Mouse (Mus musculus) adrenal gland, adult 18-20 months (tissue): ENCODE measurements at regions not wholly inside any gene's neighbourhood (a gene's known extent, or its start where the extent isn't known, plus 50 kb on each side); places are given as distances from the start of the nearest gene placed in this dataset.

Source experiments
- DNase-seq, 2 experiments: peaks; one replicate each; pipeline ENCODE4 v3.0.0; 2021 to 2022; ENCODE audit warnings: low spot score in 2 of 2

GRCm38 (mm10) chr16:50852081-50852480, 261.1 kb upstream of the Ccdc54 start:
- DNase-seq, result no peak

- no peak for DNase-seq
These were observed 256.7 kb upstream of the Ccdc54 start for GRCm38 (mm10) chr16:50847693-50848092.

GRCm38 (mm10) chr16:50846505-50846904, 255.6 kb upstream of the Ccdc54 start:
- no peak for DNase-seq

- peak; percentile 35 to 49 for DNase-seq
These were observed 251.0 kb upstream of the Ccdc54 start for GRCm38 (mm10) chr16:50841677-50842580.

GRCm38 (mm10) chr16:50841205-50841604, 250.3 kb upstream of the Ccdc54 start:
- DNase-seq, result no peak

- no peak for DNase-seq
These were observed 248.7 kb upstream of the Ccdc54 start for GRCm38 (mm10) chr16:50839665-50840064.

- DNase-seq, result no peak
These were observed 246.5 kb upstream of the Ccdc54 start for GRCm38 (mm10) chr16:50837416-50837815.

- no peak for DNase-seq
These were observed 245.5 kb upstream of the Ccdc54 start for GRCm38 (mm10) chr16:50836457-50836856.

GRCm38 (mm10) chr16:50833357-50833756, 242.4 kb upstream of the Ccdc54 start:
- no peak for DNase-seq

GRCm38 (mm10) chr16:50822352-50822751, 231.4 kb upstream of the Ccdc54 start:
- no peak for DNase-seq

GRCm38 (mm10) chr16:50814626-50815025, 223.7 kb upstream of the Ccdc54 start:
- no peak for DNase-seq

- peak; percentile 20 to 38 for DNase-seq
These were observed 208.3 kb upstream of the Ccdc54 start for GRCm38 (mm10) chr16:50799145-50799794.

GRCm38 (mm10) chr16:50798095-50798494, 207.1 kb upstream of the Ccdc54 start:
- DNase-seq, result no peak

- no peak for DNase-seq
These were observed 202.0 kb upstream of the Ccdc54 start for GRCm38 (mm10) chr16:50792960-50793359.

- no peak for DNase-seq
These were observed 201.6 kb upstream of the Ccdc54 start for GRCm38 (mm10) chr16:50792506-50792905.

- no peak for DNase-seq
These were observed 197.7 kb upstream of the Ccdc54 start for GRCm38 (mm10) chr16:50788702-50789101.

GRCm38 (mm10) chr16:50786199-50786598, 195.2 kb upstream of the Ccdc54 start:
- no peak for DNase-seq

GRCm38 (mm10) chr16:50785384-50785783, 194.4 kb upstream of the Ccdc54 start:
- no peak for DNase-seq

- no peak for DNase-seq
These were observed 193.8 kb upstream of the Ccdc54 start for GRCm38 (mm10) chr16:50784651-50785228.

- DNase-seq, result no peak
These were observed 193.1 kb upstream of the Ccdc54 start for GRCm38 (mm10) chr16:50783784-50784650.

- no peak for DNase-seq
These were observed 192.3 kb upstream of the Ccdc54 start for GRCm38 (mm10) chr16:50783240-50783639.
